Comparison of ENCODE assay signal across 21 mouse cellular contexts in the genomic region with DNA sequence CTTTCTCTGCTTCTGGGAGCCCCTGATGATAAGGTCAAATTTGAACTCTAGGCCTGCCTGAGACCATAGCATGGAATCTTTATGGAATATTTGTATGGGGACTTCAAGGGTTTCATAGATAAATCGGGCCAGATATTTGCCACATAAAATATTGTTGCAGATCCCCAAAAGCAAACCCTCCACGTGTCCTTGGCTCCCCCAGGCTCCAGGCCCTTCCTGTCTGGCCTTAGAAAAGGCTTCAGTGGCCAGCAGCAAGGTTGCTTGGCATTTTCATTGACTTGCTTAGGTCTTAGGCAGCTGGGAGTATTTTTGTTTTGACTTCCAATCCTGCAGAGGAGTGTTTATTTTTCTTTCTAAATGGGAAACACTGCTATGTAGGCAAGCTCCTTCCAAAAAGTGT.
DNase-seq lines count a peak whose midpoint lies in the region; ATAC-seq lines count a peak whose summit lies in the region.
"Had no signal": no experiment of that assay in that cellular context is flagged by ENCODE, and none has a peak within 500 bp of the region (broad histone marks: within the 10 kb centered on the region; RNA-seq: fewer than 3 reads in every experiment).

No protein-coding gene starts in this region.

- peak; percentile 63 for DNase-seq in ovary, adult 18-20 months (ENCODE audit: low spot score)
- no peak for DNase-seq in ovary, postnatal 10 days (ENCODE audit: low spot score)
- DNase-seq in fibroblast of lung, adult 2 months (ENCODE audit: low read depth), result peak; percentile 6
- DNase-seq in thymus, postnatal 25 days, result no peak
- no peak for DNase-seq in urinary bladder, postnatal 25 days (ENCODE audit: low spot score)
- DNase-seq: adrenal gland, postnatal 25 days; cerebellum, adult 11 months; cerebellum, adult 18-20 months; cerebellum, adult 8-10 months; cerebellum, adult 9-11 months; cerebellum, postnatal 14 days; cerebellum, postnatal 36 days; embryo, embryonic 11 days had no signal

- 50% methylated on average over 2 of the region's 2 CpGs for WGBS in kidney, embryonic 16.5 days
- 50% methylated on average over 2 of the region's 2 CpGs for WGBS in kidney, embryonic 14.5 days
- 44% methylated on average over 2 of the region's 2 CpGs for WGBS in embryonic facial prominence, embryonic 12.5 days

- H3K9ac ChIP-seq in kidney, embryonic 16.5 days (replicated peaks; ENCODE audit: low read length), result no peak overlapping the region
- H3K9ac ChIP-seq in kidney, embryonic 14.5 days (ENCODE audit: low read depth, low read length), result no peak overlapping the region
- no peak overlapping the region for H3K9ac ChIP-seq in embryonic facial prominence, embryonic 12.5 days
- H3K9ac ChIP-seq: embryonic facial prominence, embryonic 13.5 days; forebrain, embryonic 12.5 days had no signal

- H3K4me1 ChIP-seq in kidney, embryonic 16.5 days (ENCODE audit: insufficient read depth, low read length), result peaks cover 53% of the 10 kb centered on the region
- peaks cover 47% of the 10 kb centered on the region for H3K4me1 ChIP-seq in kidney, embryonic 14.5 days (ENCODE audit: control insufficient read depth, insufficient read depth, low read length)
- H3K4me1 ChIP-seq in embryonic facial prominence, embryonic 12.5 days, result peaks cover 76% of the 10 kb centered on the region

- H3K27me3 ChIP-seq in kidney, embryonic 16.5 days (ENCODE audit: insufficient read depth, low read length), result peaks cover 3% of the 10 kb centered on the region; the same call in 1 of the 2 replicates
- peaks cover 3% of the 10 kb centered on the region; the same call in 1 of the 2 replicates for H3K27me3 ChIP-seq in kidney, embryonic 14.5 days (ENCODE audit: control insufficient read depth, insufficient read depth, low read length)
- no peaks in the 10 kb centered on the region for H3K27me3 ChIP-seq in embryonic facial prominence, embryonic 12.5 days
- H3K27me3 ChIP-seq: embryonic facial prominence, embryonic 13.5 days had no signal

- peak overlapping the region; percentile 52 for H3K27ac ChIP-seq in kidney, embryonic 16.5 days (ENCODE audit: low read length)
- no peak overlapping the region for H3K27ac ChIP-seq in kidney, embryonic 14.5 days (ENCODE audit: low read depth, low read length)
- H3K27ac ChIP-seq in embryonic facial prominence, embryonic 12.5 days, result 0 out of 2 replicates have a peak overlapping the region, but pooled peaks have one; percentile 57
- H3K27ac ChIP-seq: forebrain, embryonic 12.5 days had no signal

- no peak overlapping the region for H3K4me3 ChIP-seq in kidney, embryonic 16.5 days (ENCODE audit: low read length)
- H3K4me3 ChIP-seq in kidney, embryonic 14.5 days (ENCODE audit: low read length), result no peak overlapping the region
- no peak overlapping the region for H3K4me3 ChIP-seq in embryonic facial prominence, embryonic 12.5 days
- H3K4me3 ChIP-seq: embryonic facial prominence, embryonic 13.5 days; forebrain, embryonic 10.5 days; forebrain, embryonic 12.5 days had no signal

- no peak overlapping the region for H3K4me2 ChIP-seq in kidney, embryonic 16.5 days (replicated peaks; ENCODE audit: low read depth, low read length)
- no peak overlapping the region for H3K4me2 ChIP-seq in kidney, embryonic 14.5 days (replicated peaks; ENCODE audit: low read depth, low read length)
- no peak overlapping the region for H3K4me2 ChIP-seq in embryonic facial prominence, embryonic 12.5 days (replicated peaks)
- H3K4me2 ChIP-seq: embryonic facial prominence, embryonic 13.5 days; forebrain, embryonic 12.5 days had no signal

- no peak for ATAC-seq in kidney, embryonic 16.5 days (ENCODE audit: low FRiP score, low TSS enrichment)
- ATAC-seq in kidney, embryonic 14.5 days (ENCODE audit: low FRiP score, low TSS enrichment), result no peak
- ATAC-seq in embryonic facial prominence, embryonic 12.5 days (ENCODE audit: insufficient number of reproducible peaks, insufficient read depth, low FRiP score, low TSS enrichment), result no peak
- ATAC-seq: forebrain, embryonic 14.5 days; forebrain, embryonic 16.5 days had no signal

- H3K9me3 ChIP-seq in kidney, embryonic 16.5 days (ENCODE audit: low read length), result no peaks in the 10 kb centered on the region
- H3K9me3 ChIP-seq in kidney, embryonic 14.5 days (ENCODE audit: control insufficient read depth, low read length), result no peaks in the 10 kb centered on the region
- H3K9me3 ChIP-seq in embryonic facial prominence, embryonic 12.5 days, result no peaks in the 10 kb centered on the region
- H3K9me3 ChIP-seq: embryonic facial prominence, embryonic 13.5 days; forebrain, embryonic 10.5 days; forebrain, embryonic 12.5 days had no signal

- H3K36me3 ChIP-seq in kidney, embryonic 16.5 days (ENCODE audit: insufficient read depth, low read length), result no peaks in the 10 kb centered on the region
- no peaks in the 10 kb centered on the region for H3K36me3 ChIP-seq in kidney, embryonic 14.5 days (ENCODE audit: control insufficient read depth, insufficient read depth, low read length)
- H3K36me3 ChIP-seq in embryonic facial prominence, embryonic 12.5 days, result no peaks in the 10 kb centered on the region
- H3K36me3 ChIP-seq: embryonic facial prominence, embryonic 13.5 days; forebrain, embryonic 10.5 days; forebrain, embryonic 12.5 days had no signal

Comparison
In these comparisons a context has a peak if more than half of its experiments do, and no peak if none do; other contexts are left out.
1. DNase-seq: peak in ovary, adult 18-20 months (single experiment) and fibroblast of lung, adult 2 months (single experiment); none in ovary, postnatal 10 days (single experiment), thymus, postnatal 25 days (single experiment) and urinary bladder, postnatal 25 days (single experiment).